In genomic region chr10:62791251-62792176, GRCm38 (mm10) we compare ENCODE assay signal across 8 mouse cellular contexts. TPM values are rescaled to one million over a fixed set of nuclear protein-coding genes. Genes with fewer than 3 reads are reported as not detected.
DNase-seq lines count a peak whose midpoint lies in the region; ATAC-seq and TF ChIP-seq lines count a peak whose summit lies in the region.

No protein-coding gene starts in this region.

- 1% methylated on average over 68 of the region's 78 CpGs for WGBS in kidney, embryonic 16.5 days
- 2% methylated on average over 78 of the region's 78 CpGs for WGBS in hindbrain, embryonic 10.5 days
- WGBS in liver, adult 2 months = 1% methylated on average over 71 of the region's 78 CpGs
- WGBS in neural tube, embryonic 15.5 days = 1% methylated on average over 50 of the region's 78 CpGs

- no peaks in the 10 kb centered on the region for H3K27me3 ChIP-seq in kidney, embryonic 16.5 days (ENCODE audit: insufficient read depth, low read length)
- no peaks in the 10 kb centered on the region for H3K27me3 ChIP-seq in G1E (ENCODE audit: insufficient read depth, low read length)
- no peaks in the 10 kb centered on the region for H3K27me3 ChIP-seq in hindbrain, embryonic 10.5 days (ENCODE audit: insufficient read depth, poor library complexity, severe bottlenecking)
- H3K27me3 ChIP-seq in liver, adult 2 months (ENCODE audit: control insufficient read depth, insufficient read depth, low read length) = no peaks in the 10 kb centered on the region
- H3K27me3 ChIP-seq in neural tube, embryonic 15.5 days (replicated peaks) = no peaks in the 10 kb centered on the region

- H3K79me2 ChIP-seq in liver, adult 2 months (ENCODE audit: control insufficient read depth, insufficient read depth, low read length) = no peaks in the 10 kb centered on the region; the same call in 1 of the 2 replicates

- H3K4me1 ChIP-seq in kidney, embryonic 16.5 days (ENCODE audit: insufficient read depth, low read length) = peaks cover 12% of the 10 kb centered on the region; the same call in 1 of the 2 replicates
- H3K4me1 ChIP-seq in G1E (ENCODE audit: insufficient read depth, low read depth, low read length) = peaks cover 7% of the 10 kb centered on the region; the same call in 1 of the 2 replicates
- peaks cover 20% of the 10 kb centered on the region for H3K4me1 ChIP-seq in hindbrain, embryonic 10.5 days (replicated peaks)
- H3K4me1 ChIP-seq in liver, adult 2 months (ENCODE audit: control insufficient read depth, insufficient read depth, low read length) = peaks cover 3% of the 10 kb centered on the region
- H3K4me1 ChIP-seq in neural tube, embryonic 15.5 days = peaks cover 23% of the 10 kb centered on the region

- H3K27ac ChIP-seq in kidney, embryonic 16.5 days (ENCODE audit: low read length) = peak overlapping the region; percentile 97
- H3K27ac ChIP-seq in hindbrain, embryonic 10.5 days = peak overlapping the region; percentile 99
- H3K27ac ChIP-seq in liver, adult 2 months (replicated peaks; ENCODE audit: insufficient read depth, low read depth, low read length) = peak overlapping the region; percentile 71
- peak overlapping the region; percentile 94 for H3K27ac ChIP-seq in neural tube, embryonic 15.5 days (replicated peaks)

- peak overlapping the region; percentile 64 for H3K4me2 ChIP-seq in kidney, embryonic 16.5 days (replicated peaks; ENCODE audit: low read depth, low read length)
- H3K4me2 ChIP-seq in neural tube, embryonic 15.5 days = peak overlapping the region; percentile 70

- peak overlapping the region; percentile 97 for H3K4me3 ChIP-seq in kidney, embryonic 16.5 days (ENCODE audit: low read length)
- H3K4me3 ChIP-seq in G1E (ENCODE audit: low read depth, low read length) = peak overlapping the region; percentile 79
- H3K4me3 ChIP-seq in hindbrain, embryonic 10.5 days = peak overlapping the region; percentile 98
- peak overlapping the region; percentile 85 for H3K4me3 ChIP-seq in liver, adult 2 months (ENCODE audit: insufficient read depth, low read depth, low read length)
- H3K4me3 ChIP-seq in neural tube, embryonic 15.5 days (replicated peaks) = peak overlapping the region; percentile 98

- H3K9me3 ChIP-seq in kidney, embryonic 16.5 days (ENCODE audit: low read length) = no peaks in the 10 kb centered on the region
- no peaks in the 10 kb centered on the region for H3K9me3 ChIP-seq in G1E (replicated peaks)
- no peaks in the 10 kb centered on the region for H3K9me3 ChIP-seq in hindbrain, embryonic 10.5 days
- no peaks in the 10 kb centered on the region for H3K9me3 ChIP-seq in neural tube, embryonic 15.5 days (replicated peaks)

- peak overlapping the region; percentile 99 for H3K9ac ChIP-seq in kidney, embryonic 16.5 days (replicated peaks; ENCODE audit: low read length)
- peak overlapping the region; percentile 95 for H3K9ac ChIP-seq in liver, adult 2 months (ENCODE audit: low read depth, low read length)
- peak overlapping the region; percentile 97 for H3K9ac ChIP-seq in neural tube, embryonic 15.5 days (replicated peaks)

- no peak for DNase-seq in kidney, postnatal 10 days
- DNase-seq in G1E (ENCODE audit: low spot score) = peak; percentile 6
- DNase-seq in embryo, embryonic 11 days = peak; percentile 39
- no peak for DNase-seq in hindbrain, embryonic 10.5 days (ENCODE audit: low spot score)
- peak; percentile 20 for DNase-seq in liver, adult 2 months (ENCODE audit: extremely low read depth, low read depth, low spot score)

- TF ChIP-seq POLR2A in liver, adult 2 months (IDR thresholded peaks at IDR 0.05; ENCODE audit: extremely low read depth, insufficient read depth, low read length) = no peak

- no peak for TF ChIP-seq CTCF in G1E (IDR thresholded peaks at IDR 0.05; ENCODE audit: low read depth, low read length)
- TF ChIP-seq CTCF in liver, adult 2 months (IDR thresholded peaks at IDR 0.05; ENCODE audit: low read depth, low read length) = no peak

- ATAC-seq in kidney, embryonic 16.5 days (ENCODE audit: low FRiP score, low TSS enrichment) = peak; percentile 86
- no peak for ATAC-seq in G1E (ENCODE audit: extremely low read depth, insufficient number of reproducible peaks, low FRiP score, poor library complexity, severe bottlenecking)
- ATAC-seq in neural tube, embryonic 15.5 days (ENCODE audit: low FRiP score) = peak; percentile 82
- ATAC-seq in megakaryocyte-erythroid progenitor cell, adult 5-6 weeks (replicated peaks; ENCODE audit: low FRiP score, low TSS enrichment, poor library complexity, severe bottlenecking) = no peak

- peaks cover 36% of the 10 kb centered on the region for H3K36me3 ChIP-seq in kidney, embryonic 16.5 days (ENCODE audit: insufficient read depth, low read length)
- peaks cover 30% of the 10 kb centered on the region for H3K36me3 ChIP-seq in G1E (replicated peaks)
- peaks cover 43% of the 10 kb centered on the region for H3K36me3 ChIP-seq in hindbrain, embryonic 10.5 days
- H3K36me3 ChIP-seq in liver, adult 2 months (ENCODE audit: control insufficient read depth, insufficient read depth, low read length) = peaks cover 31% of the 10 kb centered on the region
- H3K36me3 ChIP-seq in neural tube, embryonic 15.5 days = peaks cover 34% of the 10 kb centered on the region

RNA-seq across cellular contexts. Expression of gene Ccar1, which starts 0.6 kb away (rescaled TPM):
- 148 and 149 TPM in 2 replicates for polyA plus RNA-seq in kidney, embryonic 16.5 days (2015; fragmentation: Nextera tagmentation; extraction: Ambion mirVana)
- total RNA-seq in G1E (2014; fragmentation: Nextera tagmentation) = 181 and 186 TPM in 2 replicates
- total RNA-seq in G1E (2017) = 61.6 and 75.1 TPM in 2 replicates
- polyA plus RNA-seq in G1E (2012) = 5.8 and 8.7 TPM in 2 replicates
- 109 and 154 TPM in 2 replicates for polyA plus RNA-seq in hindbrain, embryonic 10.5 days (2016; fragmentation: Nextera tagmentation; extraction: Ambion mirVana)
- 23.0 and 28.3 TPM in 2 replicates for total RNA-seq in liver, adult 2 months (2014; rRNA removed)
- polyA plus RNA-seq in liver, adult 2 months (2012; rRNA removed) = 21.3 and 30.1 TPM in 2 replicates
- 87.7 and 102 TPM in 2 replicates for polyA plus RNA-seq in neural tube, embryonic 15.5 days (2015; fragmentation: Nextera tagmentation; extraction: Ambion mirVana)
- total RNA-seq in megakaryocyte-erythroid progenitor cell, adult 5-6 weeks (2014; fragmentation: Nextera tagmentation) = 139 and 161 TPM in 2 replicates
- 144 and 200 TPM in 2 replicates for total RNA-seq in megakaryocyte-erythroid progenitor cell, adult 5-6 weeks (2017)

Comparison
In these comparisons a context has a peak if more than half of its experiments do, and no peak if none do; other contexts are left out.
1. ATAC-seq: peak in kidney, embryonic 16.5 days (single experiment) and neural tube, embryonic 15.5 days (single experiment); none in G1E (single experiment) and megakaryocyte-erythroid progenitor cell, adult 5-6 weeks (single experiment).
2. DNase-seq: peak in G1E (single experiment), embryo, embryonic 11 days (single experiment) and liver, adult 2 months (single experiment); none in kidney, postnatal 10 days (single experiment) and hindbrain, embryonic 10.5 days (single experiment).
3. Peak in every context shown above with its lines, with median percentiles within 50 percentile points of each other: H3K27ac ChIP-seq, H3K4me3 ChIP-seq and H3K9ac ChIP-seq.